Mouse (Mus musculus) layer of hippocampus, postnatal 14 days (tissue): Measurements from ENCODE around the gene Mtfr1l. TPM values are rescaled to one million over a fixed set of nuclear protein-coding genes. Genes with fewer than 3 reads are reported as not detected.
"Not testable (repeated sequence)": the region's sequence is repeated elsewhere in the genome, so short reads cannot be mapped to it uniquely, and the experiment has no call there.

Experiments used
- DNase-seq, 2 experiments: peaks; one replicate each; pipeline ENCODE4 v3.0.0; 2021 to 2022; ENCODE audit warnings: low spot score in 2 of 2, mixed read lengths in 1 of 2
- microRNA-seq, 2 experiments: library from miRNA; unstranded; fragments of <30 nt; microRNA quantifications; one replicate each; pipeline ENCODE4 v1.2.0; 2021
- total RNA-seq, 2 experiments: library from RNA; stranded (reverse); gene quantifications; 2 replicates each; pipeline ENCODE4 v1.2.3; 2021

Mtfr1l gene
- total RNA-seq, 2 experiments from 2014 or later: 73.0 to 77.8 TPM

DNA sequence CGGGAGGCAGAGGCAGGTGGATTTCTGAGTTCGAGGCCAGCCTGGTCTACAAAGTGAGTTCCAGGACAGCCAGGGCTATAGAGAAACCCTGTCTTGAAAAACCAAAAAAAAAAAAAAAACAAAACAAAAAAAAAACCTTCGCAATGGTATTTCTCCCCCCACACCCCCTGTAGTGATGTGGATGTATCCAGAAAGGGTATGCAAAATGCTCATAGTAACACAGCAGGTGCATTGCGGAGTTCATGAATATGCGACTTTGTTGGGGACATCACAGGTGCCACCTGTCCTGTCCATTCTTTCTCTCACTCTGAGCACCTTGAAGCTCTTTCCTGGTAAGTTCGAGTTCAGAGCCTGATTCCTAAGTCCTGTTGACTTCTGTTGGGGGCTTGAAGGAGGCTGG, 41.0 kb downstream of the Mtfr1l start:
- DNase-seq: not testable (repeated sequence)

DNA sequence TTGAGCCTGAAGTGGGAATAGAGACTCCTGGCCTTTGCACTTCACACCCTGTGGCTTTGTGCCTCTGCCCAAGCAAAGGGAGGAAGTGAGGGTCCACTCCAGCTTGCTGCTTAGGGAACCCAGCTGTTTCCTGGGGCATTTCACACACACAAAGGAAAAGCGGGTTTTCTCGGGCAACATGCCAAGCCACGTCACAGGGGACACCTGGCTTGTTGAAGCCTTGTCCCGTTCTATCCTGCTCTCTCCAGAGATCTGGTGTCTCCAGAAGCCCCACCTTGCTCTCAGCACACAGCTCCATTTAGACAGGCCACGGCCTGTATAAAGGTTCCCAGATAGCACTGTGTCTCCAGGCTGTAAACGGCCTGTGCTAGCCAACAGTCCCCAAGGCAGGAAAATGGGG, 43.5 kb downstream of the Mtfr1l start:
- no peak for DNase-seq

DNA sequence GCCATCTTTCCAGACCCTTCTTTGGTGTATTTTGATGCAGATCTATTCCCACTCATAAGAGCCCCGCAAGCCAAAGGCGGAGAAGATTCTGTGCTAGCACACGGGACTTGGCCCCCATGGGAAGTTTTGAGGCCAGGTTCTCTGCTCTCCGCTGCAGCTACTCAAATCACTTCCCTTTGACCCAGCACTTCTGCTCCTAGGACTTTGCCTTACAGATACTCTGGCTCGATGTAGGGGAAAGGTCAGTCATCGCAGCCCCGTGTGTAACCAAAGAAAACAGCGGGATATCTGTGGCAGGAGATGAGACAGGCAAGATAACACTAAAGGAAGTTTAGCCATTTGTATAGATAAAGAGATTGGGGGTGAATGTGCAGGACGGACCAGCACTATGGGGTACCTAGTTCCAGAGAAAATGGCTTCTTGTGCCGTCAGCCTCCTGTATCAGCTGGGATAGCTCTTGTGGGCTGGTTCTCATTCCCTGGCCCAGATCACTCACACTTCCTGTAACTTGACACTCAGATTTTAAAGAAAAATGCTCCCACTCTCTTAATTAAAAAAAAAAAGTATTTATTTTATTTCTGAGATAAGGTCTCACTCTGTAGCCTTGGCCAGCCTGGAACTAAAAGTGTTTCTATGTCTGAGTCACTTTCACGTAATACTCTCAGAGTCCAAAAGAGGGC, 45.1 kb downstream of the Mtfr1l start:
- DNase-seq: no peak

DNA sequence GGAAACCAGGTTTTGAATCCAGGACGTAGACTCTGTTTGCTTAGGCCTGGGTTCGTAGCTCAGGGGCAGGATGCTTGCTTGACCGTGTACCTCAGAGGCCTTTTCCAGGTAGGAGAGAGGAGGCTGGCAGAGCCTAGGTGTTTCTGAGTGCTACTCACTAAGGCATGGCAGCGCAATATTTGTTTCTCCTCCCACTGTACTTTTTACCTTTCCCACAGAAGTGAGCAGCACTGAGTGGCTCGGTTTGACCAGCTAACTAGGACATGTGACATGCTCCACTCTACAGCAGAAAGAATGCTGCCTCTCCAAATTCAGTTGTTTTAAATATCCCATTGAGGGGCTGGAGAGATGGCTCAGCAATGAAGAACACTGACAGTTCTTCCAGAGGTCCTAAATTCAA, 47.0 kb downstream of the Mtfr1l start:
- no peak for DNase-seq

DNA sequence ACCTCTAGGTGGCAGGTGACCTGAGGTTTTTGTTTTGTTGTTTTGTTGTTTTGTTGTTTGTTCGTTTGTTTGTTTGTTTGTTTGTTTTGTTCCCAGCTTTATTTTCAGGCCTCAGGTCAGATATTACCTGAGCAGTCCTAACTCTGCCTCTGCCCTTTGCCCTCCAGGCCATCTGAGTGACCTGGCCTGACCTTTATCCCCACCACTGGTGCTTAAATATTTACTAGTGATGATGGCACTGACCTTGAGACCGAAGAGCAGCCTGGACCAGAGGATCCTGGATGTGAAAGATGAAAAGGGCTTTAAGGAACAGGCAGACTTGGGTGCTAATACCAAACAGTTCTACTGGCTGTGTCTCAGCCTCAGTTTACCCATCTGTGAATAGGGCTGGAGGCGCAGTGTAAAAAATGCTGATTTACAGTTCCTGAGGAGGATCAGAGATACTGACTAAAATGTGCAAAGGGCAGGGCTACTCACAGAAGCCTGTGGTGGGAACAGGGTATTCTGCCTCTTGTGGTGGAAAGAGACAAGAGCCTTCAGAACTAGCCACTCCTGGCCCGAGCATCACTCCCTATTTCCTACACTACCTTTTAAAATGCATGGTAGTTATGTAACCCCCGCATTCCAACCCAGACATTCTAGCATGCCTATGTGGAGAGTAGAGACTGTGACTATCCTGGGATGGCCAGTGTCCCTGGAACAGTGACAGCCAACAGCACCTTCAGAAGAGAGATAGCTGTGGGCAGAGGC, 49.9 kb downstream of the Mtfr1l start:
- no peak for DNase-seq

DNA sequence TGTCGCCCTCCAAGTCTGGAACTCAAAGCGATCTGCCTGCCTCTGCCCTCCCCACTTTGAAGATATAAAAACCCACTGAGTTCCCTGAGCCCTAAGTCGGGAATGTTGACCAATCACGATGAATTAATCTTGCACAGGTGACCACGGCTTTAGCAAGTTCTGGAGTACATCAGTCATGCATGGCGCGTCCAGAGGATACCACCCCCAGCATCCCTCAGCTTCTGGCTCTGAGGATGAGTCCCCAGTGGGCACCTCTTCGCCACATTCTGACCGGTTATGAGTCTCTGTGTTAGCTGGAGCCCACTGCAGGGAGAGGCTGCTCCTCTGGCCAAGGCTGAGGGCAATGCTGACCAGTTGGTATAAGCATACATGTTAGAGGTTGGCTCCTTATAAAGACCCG, 51.0 kb downstream of the Mtfr1l start:
- DNase-seq: no peak

DNA sequence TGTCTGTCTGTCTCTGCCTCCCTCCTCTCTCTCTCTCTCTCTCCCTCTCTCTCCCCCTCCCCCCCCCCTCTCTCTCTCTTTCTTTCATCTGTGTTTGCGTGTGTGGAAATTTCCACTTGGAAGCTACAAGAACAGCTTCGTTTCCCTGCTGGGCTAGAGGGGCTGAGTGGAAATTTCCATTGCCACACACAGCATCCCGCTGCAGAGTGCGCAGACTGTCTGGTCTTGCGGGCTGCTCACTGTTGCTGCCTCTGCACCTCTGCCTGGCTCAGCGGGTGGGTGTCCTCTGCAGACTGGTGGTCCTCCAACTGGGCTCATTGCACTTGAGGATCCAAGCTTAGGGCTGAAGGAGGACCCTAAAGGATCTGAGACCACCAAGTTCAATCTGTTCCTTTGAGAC, 51.5 kb downstream of the Mtfr1l start:
- DNase-seq: no peak

DNA sequence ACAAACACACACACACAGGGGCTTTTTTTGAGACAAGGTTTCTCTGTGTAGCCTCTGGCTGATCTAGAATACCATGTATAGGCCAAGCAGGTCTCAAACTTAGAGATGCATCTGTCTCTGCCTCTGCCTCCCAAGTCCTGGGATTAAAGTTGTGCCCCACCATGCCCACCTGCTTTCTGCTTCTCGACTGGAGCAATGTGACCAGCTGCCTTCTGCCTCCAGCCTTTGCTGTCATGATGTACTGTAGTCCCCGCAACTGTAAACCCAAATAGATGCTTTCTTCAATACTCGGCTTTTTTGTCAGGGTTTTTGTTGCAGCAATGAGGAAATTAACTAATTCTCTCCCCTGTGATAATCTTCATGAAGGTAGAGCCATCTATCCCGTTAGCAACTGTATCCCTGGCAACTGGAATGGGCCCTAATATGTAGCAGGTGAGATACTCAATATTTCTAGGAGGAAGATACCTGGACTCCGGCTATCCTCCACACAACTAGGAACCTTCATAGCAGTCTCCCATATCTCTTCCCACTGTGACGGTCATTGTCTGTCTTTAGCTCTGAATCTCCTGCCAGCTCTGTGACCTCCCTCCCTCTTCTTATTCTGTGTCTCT, 52.0 kb downstream of the Mtfr1l start:
- DNase-seq: no peak

DNA sequence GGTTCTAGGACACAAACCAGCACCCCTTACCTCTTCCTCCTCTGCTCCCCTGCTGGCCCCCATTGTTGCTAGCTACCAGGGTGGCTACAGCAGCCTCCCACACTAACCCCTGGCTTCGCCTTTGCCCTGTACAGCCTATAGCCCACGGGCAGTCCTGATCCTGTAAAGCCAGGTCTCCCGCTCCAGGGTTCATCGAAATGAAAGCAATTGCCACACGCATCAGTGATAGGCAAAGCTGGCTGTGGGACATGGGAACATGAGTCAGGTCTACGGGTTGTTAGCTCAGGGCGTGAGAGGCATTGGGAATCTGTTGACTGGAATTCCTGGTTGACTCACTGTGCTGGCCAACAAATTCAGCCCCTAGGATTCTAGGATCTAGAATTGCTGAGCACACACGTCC, 52.7 kb downstream of the Mtfr1l start:
- DNase-seq: no peak

DNA sequence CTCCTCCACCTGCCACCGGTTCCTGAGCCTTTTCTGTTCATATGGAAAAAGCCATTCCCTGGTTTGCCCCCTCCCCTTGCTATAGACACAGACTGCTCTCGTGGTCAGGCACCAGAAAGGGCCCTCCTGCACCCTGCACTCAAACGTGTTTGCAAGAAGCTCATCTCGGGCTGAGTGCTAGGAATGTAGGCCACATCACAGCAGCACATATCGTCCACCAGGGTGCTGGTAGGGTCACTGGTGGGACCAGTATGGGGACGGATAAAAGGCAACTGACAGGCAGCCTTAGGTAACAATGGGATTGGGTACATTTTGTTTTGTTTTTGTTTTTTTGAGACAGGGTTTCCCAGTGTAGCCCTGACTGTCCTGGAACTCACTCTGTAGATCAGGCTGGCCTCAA, 53.9 kb downstream of the Mtfr1l start:
- DNase-seq: no peak

DNA sequence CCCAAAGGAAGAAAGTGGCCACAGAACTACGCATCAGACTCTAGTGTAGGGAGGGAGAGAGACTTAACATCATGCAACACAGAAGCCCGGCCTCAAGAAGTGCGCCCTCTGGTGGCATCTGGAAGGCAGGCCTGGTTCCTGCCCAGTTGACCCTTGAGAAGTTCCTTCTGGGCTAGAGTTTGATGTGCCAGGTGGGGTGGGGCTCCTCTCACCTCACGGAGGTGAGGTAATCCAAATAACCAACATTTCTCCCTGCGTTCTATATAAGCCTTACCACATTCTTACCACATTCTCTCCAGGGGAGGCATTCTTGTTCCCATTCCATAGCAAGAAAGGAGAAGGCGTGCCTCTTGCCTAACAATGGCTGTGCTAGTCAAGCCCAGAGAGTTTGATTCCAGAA, 54.3 kb downstream of the Mtfr1l start:
- peak; percentile 67 to 68 for DNase-seq

DNA sequence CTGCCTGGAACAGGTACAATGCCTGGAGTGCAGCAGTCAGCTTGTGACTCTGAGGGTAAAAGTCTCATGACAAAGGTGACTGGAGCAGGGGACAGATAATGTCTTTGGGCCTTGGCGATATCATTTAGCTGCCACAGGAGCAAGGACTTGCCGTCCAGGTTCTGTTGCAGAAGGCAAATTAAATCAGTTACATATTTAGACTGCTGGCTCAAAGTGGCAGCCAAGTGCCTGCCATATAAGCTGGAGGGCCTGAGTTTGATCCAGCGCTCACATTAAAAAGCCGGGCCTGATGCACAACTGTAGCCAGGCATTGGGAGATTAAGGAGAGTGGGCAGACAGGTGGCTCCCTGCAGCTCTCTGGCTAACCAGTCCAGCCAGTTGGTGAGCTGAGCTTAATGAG, 55.3 kb downstream of the Mtfr1l start:
- no peak for DNase-seq

DNA sequence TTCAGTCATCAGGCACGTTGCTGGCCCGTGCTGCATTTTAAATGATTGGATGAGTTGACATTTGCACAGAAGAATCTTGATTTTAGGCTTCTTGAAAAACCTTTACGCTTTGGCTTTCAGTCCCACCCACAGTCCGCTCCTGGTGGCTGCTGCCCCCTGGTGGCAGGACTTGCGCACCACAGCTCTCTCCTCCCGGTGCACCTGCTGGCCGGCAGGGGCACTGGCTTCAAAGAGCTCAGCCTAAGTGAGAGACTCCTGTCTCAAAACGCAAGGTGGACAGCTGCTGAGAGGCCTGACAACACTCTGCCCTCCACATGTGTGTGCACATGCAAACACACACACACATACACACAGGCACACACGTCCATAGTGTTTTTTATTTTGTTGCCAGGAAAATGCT, 57.2 kb downstream of the Mtfr1l start:
- DNase-seq: peak; percentile 93 to 94

DNA sequence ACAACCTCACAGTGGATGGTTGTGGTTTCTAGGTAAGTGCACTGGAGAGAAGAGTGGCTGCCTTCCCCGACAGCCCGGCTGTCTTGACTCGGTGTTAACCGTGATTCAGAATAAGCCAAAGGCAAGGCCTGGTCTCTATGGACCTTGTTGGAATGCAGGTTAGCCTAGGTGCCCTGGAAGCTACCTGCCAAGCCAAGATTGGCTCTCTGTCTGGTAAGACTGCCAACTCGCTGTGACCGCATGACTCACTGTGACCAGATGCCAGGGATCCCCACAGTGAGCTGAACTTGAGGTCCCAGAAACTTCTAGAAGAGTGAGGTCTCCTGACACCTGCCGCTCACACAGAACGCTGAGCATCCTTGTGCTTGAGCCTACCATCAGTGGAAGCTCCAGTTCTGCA, 58.3 kb downstream of the Mtfr1l start:
- no peak for DNase-seq

Small RNAs within 50 kb of the gene (microRNA-seq; reads per million reads assigned to microRNA genes)
- 0 reads per million in 2 experiments for gene Mir6403

Other genes starting within 250 kb of the Mtfr1l start
- gene Pdik1l, start 247.5 kb downstream of the Mtfr1l start, total RNA-seq: 10 to 100 TPM; 21.5 to 21.9 TPM
- under 1 TPM in 1 of 2 experiments, not detected in 1; 0.21 TPM for gene Trim63, start 220.3 kb downstream of the Mtfr1l start, total RNA-seq
- not detected for gene Slc30a2, start 192.2 kb downstream of the Mtfr1l start, total RNA-seq
- 10 to 100 TPM; 37.6 to 39.5 TPM for gene Extl1, start 151.5 kb downstream of the Mtfr1l start, total RNA-seq
- gene Pafah2, start 139.1 kb downstream of the Mtfr1l start, total RNA-seq: 10 to 100 TPM in 1 of 2 experiments, 1 to 10 TPM in 1; 7.8 to 10.9 TPM
- gene Stmn1, start 67.1 kb downstream of the Mtfr1l start, total RNA-seq: 100 to 1,000 TPM; 425 to 454 TPM
- gene Paqr7, start 38.7 kb downstream of the Mtfr1l start, total RNA-seq: 10 to 100 TPM; 47.7 to 54.8 TPM
- gene Aunip, start 24.4 kb downstream of the Mtfr1l start, total RNA-seq: under 1 TPM; 0.31 to 0.69 TPM
- gene Selenon, start 16.8 kb upstream of the Mtfr1l start, total RNA-seq: 10 to 100 TPM; 16.6 to 18.0 TPM
- gene Man1c1, start 168.9 kb upstream of the Mtfr1l start, total RNA-seq: 10 to 100 TPM; 18.9 to 19.8 TPM
- gene Ldlrap1, start 232.6 kb upstream of the Mtfr1l start, total RNA-seq: 1 to 10 TPM; 4.6 to 4.8 TPM